Mouse (Mus musculus) C2C12 (cell line): Measurements from ENCODE around the gene Cdip1. TPM values are rescaled to one million over a fixed set of nuclear protein-coding genes. Genes with fewer than 3 reads are reported as not detected.

ENCODE experiments used
- H3K27me3 ChIP-seq: one replicate; pipeline ENCODE4 v1.6.1; 2011; ENCODE audit not compliant: control insufficient read depth, insufficient read depth, insufficient read length
- H3K36me3 ChIP-seq: one replicate; pipeline ENCODE4 v1.6.1; 2011; ENCODE audit not compliant: control insufficient read depth, insufficient read depth
- H3K4me3 ChIP-seq: one replicate; pipeline ENCODE4 v1.5.1; 2011; ENCODE audit warnings: mild to moderate bottlenecking, control low read depth; ENCODE audit not compliant: poor library complexity, insufficient read depth, severe bottlenecking
- H3K79me2 ChIP-seq: one replicate; pipeline ENCODE4 v1.6.1; 2011; ENCODE audit not compliant: control insufficient read depth, insufficient read depth
- H3K79me3 ChIP-seq: one replicate; pipeline ENCODE4 v1.6.1; 2011; ENCODE audit warnings: low read depth, control low read depth
- H3ac ChIP-seq: one replicate; pipeline ENCODE3; 2011; ENCODE audit warnings: low read depth; ENCODE audit not compliant: control insufficient read depth, insufficient read length
- CEBPB ChIP-seq: IDR thresholded peaks from one replicate; pipeline ENCODE4 v1.6.1; 2011; ENCODE audit warnings: low read depth, mild to moderate bottlenecking, control low read depth, moderate library complexity
- CTCF ChIP-seq: IDR thresholded peaks from one replicate; pipeline ENCODE4 v1.5.1; 2011; ENCODE audit not compliant: control insufficient read depth, insufficient read depth, insufficient read length
- FOSL1 ChIP-seq: IDR thresholded peaks from one replicate; pipeline ENCODE4 v1.8.0; 2011; ENCODE audit warnings: mild to moderate bottlenecking, low read length; ENCODE audit not compliant: poor library complexity, insufficient read depth, severe bottlenecking
- MAX ChIP-seq: IDR thresholded peaks from one replicate; pipeline ENCODE4 v1.6.1; 2011; ENCODE audit warnings: mild to moderate bottlenecking, control low read depth
- MYOD1 ChIP-seq: IDR thresholded peaks from one replicate; pipeline ENCODE4 v1.6.1; 2011; ENCODE audit warnings: low read depth; ENCODE audit not compliant: control insufficient read depth, insufficient read length
- MYOG ChIP-seq: IDR thresholded peaks from one replicate; pipeline ENCODE4 v1.6.1; 2011; ENCODE audit not compliant: control insufficient read depth, insufficient read length; ENCODE audit errors: extremely low read depth
- USF1 ChIP-seq: IDR thresholded peaks from one replicate; pipeline ENCODE4 v1.6.1; 2011; ENCODE audit warnings: low read depth, mild to moderate bottlenecking, control low read depth, moderate library complexity
- polyA plus RNA-seq: library from polyadenylated mRNA; unstranded; fragments of >200 nt; fragmentation: generic; extraction: Trizol; gene quantifications from one replicate; pipeline ENCODE4 v1.2.1, GENCODE M21; 2012; ENCODE audit warnings: missing spikeins

Gene Cdip1
- polyA plus RNA-seq, 1 experiment, result 22.0 TPM

DNA sequence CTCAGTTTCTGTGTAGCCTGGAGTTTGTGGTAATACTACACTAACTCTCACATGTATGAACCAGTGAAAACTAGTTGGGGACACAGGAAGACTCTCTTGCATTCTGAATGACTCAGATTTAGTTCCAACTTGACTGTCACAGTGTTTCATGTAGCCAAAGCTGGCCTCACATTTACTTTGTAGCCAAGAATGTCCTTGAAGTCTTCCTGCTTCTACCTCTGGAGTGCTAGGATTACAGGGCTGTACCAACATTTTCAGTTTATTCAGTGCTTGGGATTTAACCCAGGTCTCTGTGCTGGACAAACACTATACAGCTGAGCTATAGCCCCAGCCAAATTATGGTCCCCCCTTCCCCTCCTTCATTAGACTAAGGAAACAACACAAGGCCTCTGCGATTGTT, 47.9 kb downstream of the Cdip1 start:
- Histone ChIP-seq H3K4me3 (no peak overlapping the region), H3K79me2 (peaks cover 32% of the 10 kb centered on the region), H3K36me3 (no peaks in the 10 kb centered on the region), H3K79me3 (peaks cover 8% of the 10 kb centered on the region), H3K27me3 (no peaks in the 10 kb centered on the region), H3ac (no peak overlapping the region)
- no peak for TF ChIP-seq MYOG
- no peak for TF ChIP-seq MAX
- TF ChIP-seq FOSL1, result no peak
- no peak for TF ChIP-seq MYOD1
- no peak for TF ChIP-seq USF1
- TF ChIP-seq CTCF, result no peak
- no peak for TF ChIP-seq CEBPB

DNA sequence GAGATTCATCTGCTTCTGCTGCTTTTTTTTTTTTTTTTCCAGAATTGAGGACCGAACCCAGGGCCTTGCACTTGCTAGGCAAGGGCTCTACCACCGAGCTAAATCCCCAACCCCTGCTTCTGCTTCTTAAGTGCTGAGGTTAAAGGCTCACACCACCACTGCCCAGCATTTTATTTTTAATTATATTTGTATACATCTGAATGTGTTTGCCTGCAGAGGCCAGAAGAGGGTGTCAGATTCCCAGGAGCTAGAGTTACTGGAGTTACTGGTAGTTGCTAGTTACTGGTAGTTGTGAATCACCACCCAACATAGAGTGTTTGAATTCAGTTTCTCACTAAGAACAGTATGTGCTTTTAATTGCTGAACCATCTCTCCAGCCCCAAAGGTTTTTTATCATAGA, 50.1 kb downstream of the Cdip1 start:
- H3K27me3 ChIP-seq, result no peaks in the 10 kb centered on the region
- H3K36me3 ChIP-seq, result no peaks in the 10 kb centered on the region
- no peak overlapping the region for H3K4me3 ChIP-seq
- H3K79me2 ChIP-seq, result peaks cover 41% of the 10 kb centered on the region
- peaks cover 11% of the 10 kb centered on the region for H3K79me3 ChIP-seq
- H3ac ChIP-seq, result no peak overlapping the region
- TF ChIP-seq MAX (no peak), MYOD1 (no peak), USF1 (no peak), FOSL1 (no peak), MYOG (no peak), CEBPB (no peak), CTCF (no peak)

GRCm38 (mm10) chr16:4736262-4736661, 53.8 kb downstream of the Cdip1 start:
- Histone ChIP-seq H3K4me3 (no peak overlapping the region), H3K79me3 (peaks cover 18% of the 10 kb centered on the region), H3ac (no peak overlapping the region), H3K36me3 (no peaks in the 10 kb centered on the region), H3K79me2 (peaks cover 65% of the 10 kb centered on the region), H3K27me3 (no peaks in the 10 kb centered on the region)
- TF ChIP-seq CTCF (no peak), MAX (no peak), FOSL1 (no peak), MYOD1 (no peak), MYOG (no peak)

GRCm38 (mm10) chr16:4730776-4731358, 59.2 kb downstream of the Cdip1 start:
- Histone ChIP-seq H3K27me3 (no peaks in the 10 kb centered on the region), H3ac (no peak overlapping the region), H3K79me2 (peaks cover 89% of the 10 kb centered on the region), H3K4me3 (no peak overlapping the region), H3K36me3 (no peaks in the 10 kb centered on the region), H3K79me3 (peaks cover 44% of the 10 kb centered on the region)
- TF ChIP-seq FOSL1, result no peak
- TF ChIP-seq MYOG, result no peak
- TF ChIP-seq CTCF, result no peak
- TF ChIP-seq USF1, result no peak
- TF ChIP-seq MAX, result no peak
- no peak for TF ChIP-seq CEBPB
- no peak for TF ChIP-seq MYOD1

- Histone ChIP-seq H3K79me2 (peaks cover 66% of the 10 kb centered on the region), H3K36me3 (no peaks in the 10 kb centered on the region), H3K4me3 (no peak overlapping the region), H3ac (no peak overlapping the region), H3K79me3 (peaks cover 41% of the 10 kb centered on the region), H3K27me3 (no peaks in the 10 kb centered on the region)
- no peak for TF ChIP-seq FOSL1
- TF ChIP-seq MYOG, result no peak
- no peak for TF ChIP-seq USF1
- no peak for TF ChIP-seq CTCF
- TF ChIP-seq CEBPB, result no peak
- TF ChIP-seq MYOD1, result no peak
- TF ChIP-seq MAX, result no peak
Observed at GRCm38 (mm10) chr16:4727963-4728362, 62.1 kb downstream of the Cdip1 start.
